Mouse (Mus musculus) C2C12 (cell line): ENCODE results near the gene Hsd11b2. TPM values are rescaled to one million over a fixed set of nuclear protein-coding genes. Genes with fewer than 3 reads are reported as not detected.

Source experiments
- H3K27me3 ChIP-seq: one replicate; pipeline ENCODE4 v1.6.1; 2011; ENCODE audit not compliant: control insufficient read depth, insufficient read depth, insufficient read length
- H3K36me3 ChIP-seq: one replicate; pipeline ENCODE4 v1.6.1; 2011; ENCODE audit not compliant: control insufficient read depth, insufficient read depth
- H3K4me3 ChIP-seq: one replicate; pipeline ENCODE4 v1.5.1; 2011; ENCODE audit warnings: mild to moderate bottlenecking, control low read depth; ENCODE audit not compliant: poor library complexity, insufficient read depth, severe bottlenecking
- H3K79me2 ChIP-seq: one replicate; pipeline ENCODE4 v1.6.1; 2011; ENCODE audit not compliant: control insufficient read depth, insufficient read depth
- H3K79me3 ChIP-seq: one replicate; pipeline ENCODE4 v1.6.1; 2011; ENCODE audit warnings: low read depth, control low read depth
- H3ac ChIP-seq: one replicate; pipeline ENCODE3; 2011; ENCODE audit warnings: low read depth; ENCODE audit not compliant: control insufficient read depth, insufficient read length
- CEBPB ChIP-seq: IDR thresholded peaks from one replicate; pipeline ENCODE4 v1.6.1; 2011; ENCODE audit warnings: low read depth, mild to moderate bottlenecking, control low read depth, moderate library complexity
- CTCF ChIP-seq: IDR thresholded peaks from one replicate; pipeline ENCODE4 v1.5.1; 2011; ENCODE audit not compliant: control insufficient read depth, insufficient read depth, insufficient read length
- FOSL1 ChIP-seq: IDR thresholded peaks from one replicate; pipeline ENCODE4 v1.8.0; 2011; ENCODE audit warnings: mild to moderate bottlenecking, low read length; ENCODE audit not compliant: poor library complexity, insufficient read depth, severe bottlenecking
- MAX ChIP-seq: IDR thresholded peaks from one replicate; pipeline ENCODE4 v1.6.1; 2011; ENCODE audit warnings: mild to moderate bottlenecking, control low read depth
- MYOD1 ChIP-seq: IDR thresholded peaks from one replicate; pipeline ENCODE4 v1.6.1; 2011; ENCODE audit warnings: low read depth; ENCODE audit not compliant: control insufficient read depth, insufficient read length
- MYOG ChIP-seq: IDR thresholded peaks from one replicate; pipeline ENCODE4 v1.6.1; 2011; ENCODE audit not compliant: control insufficient read depth, insufficient read length; ENCODE audit errors: extremely low read depth
- USF1 ChIP-seq: IDR thresholded peaks from one replicate; pipeline ENCODE4 v1.6.1; 2011; ENCODE audit warnings: low read depth, mild to moderate bottlenecking, control low read depth, moderate library complexity
- polyA plus RNA-seq: library from polyadenylated mRNA; unstranded; fragments of >200 nt; fragmentation: generic; extraction: Trizol; gene quantifications from one replicate; pipeline ENCODE4 v1.2.1, GENCODE M21; 2012; ENCODE audit warnings: missing spikeins

Gene Hsd11b2
- polyA plus RNA-seq, 1 experiment = 0.11 TPM

GRCm38 (mm10) chr8:105544544-105545205 lies 26.1 kb downstream of the Hsd11b2 start:
- H3K27me3 ChIP-seq = no peaks in the 10 kb centered on the region
- H3K4me3 ChIP-seq = no peak overlapping the region
- no peak for TF ChIP-seq MAX
- H3ac ChIP-seq = no peak overlapping the region
- H3K79me3 ChIP-seq = no peaks in the 10 kb centered on the region
- no peaks in the 10 kb centered on the region for H3K79me2 ChIP-seq
- no peaks in the 10 kb centered on the region for H3K36me3 ChIP-seq

GRCm38 (mm10) chr8:105545249-105545648 lies 26.7 kb downstream of the Hsd11b2 start:
- Histone ChIP-seq H3K79me3 (no peaks in the 10 kb centered on the region), H3K27me3 (no peaks in the 10 kb centered on the region), H3K79me2 (no peaks in the 10 kb centered on the region), H3K36me3 (no peaks in the 10 kb centered on the region), H3ac (no peak overlapping the region), H3K4me3 (no peak overlapping the region)
- TF ChIP-seq CTCF (no peak), MAX (no peak), MYOG (no peak), CEBPB (no peak), FOSL1 (no peak), USF1 (no peak), MYOD1 (no peak)

- no peaks in the 10 kb centered on the region for H3K79me2 ChIP-seq
- TF ChIP-seq CTCF = no peak
- no peak for TF ChIP-seq MYOG
- TF ChIP-seq CEBPB = no peak
- no peak for TF ChIP-seq FOSL1
- TF ChIP-seq MYOD1 = no peak
- no peak for TF ChIP-seq MAX
- no peak for TF ChIP-seq USF1
- H3K27me3 ChIP-seq = no peaks in the 10 kb centered on the region
- H3K36me3 ChIP-seq = no peaks in the 10 kb centered on the region
- no peaks in the 10 kb centered on the region for H3K79me3 ChIP-seq
- H3ac ChIP-seq = no peak overlapping the region
- H3K4me3 ChIP-seq = no peak overlapping the region
These were observed 28.1 kb downstream of the Hsd11b2 start for GRCm38 (mm10) chr8:105546384-105547350.

- TF ChIP-seq MYOD1 (no peak), CTCF (no peak), USF1 (no peak), MYOG (no peak)
- Histone ChIP-seq H3K4me3 (no peak overlapping the region), H3ac (no peak overlapping the region), H3K36me3 (no peaks in the 10 kb centered on the region), H3K27me3 (no peaks in the 10 kb centered on the region), H3K79me3 (no peaks in the 10 kb centered on the region), H3K79me2 (no peaks in the 10 kb centered on the region)
These were observed 31.0 kb downstream of the Hsd11b2 start for GRCm38 (mm10) chr8:105549506-105549905.

- no peaks in the 10 kb centered on the region for H3K79me3 ChIP-seq
- H3K79me2 ChIP-seq = no peaks in the 10 kb centered on the region
- H3ac ChIP-seq = no peak overlapping the region
- no peak for TF ChIP-seq CEBPB
- TF ChIP-seq CTCF = no peak
- TF ChIP-seq USF1 = no peak
- TF ChIP-seq FOSL1 = no peak
- TF ChIP-seq MYOD1 = no peak
- TF ChIP-seq MYOG = no peak
- TF ChIP-seq MAX = no peak
- no peaks in the 10 kb centered on the region for H3K27me3 ChIP-seq
- no peaks in the 10 kb centered on the region for H3K36me3 ChIP-seq
- no peak overlapping the region for H3K4me3 ChIP-seq
These were observed 31.5 kb downstream of the Hsd11b2 start for GRCm38 (mm10) chr8:105550083-105550482.

GRCm38 (mm10) chr8:105552032-105552431 lies 33.5 kb downstream of the Hsd11b2 start:
- Histone ChIP-seq H3K79me2 (no peaks in the 10 kb centered on the region), H3K4me3 (no peak overlapping the region), H3ac (no peak overlapping the region), H3K79me3 (no peaks in the 10 kb centered on the region), H3K27me3 (no peaks in the 10 kb centered on the region), H3K36me3 (no peaks in the 10 kb centered on the region)
- TF ChIP-seq CTCF = no peak
- no peak for TF ChIP-seq MAX
- no peak for TF ChIP-seq MYOD1
- TF ChIP-seq CEBPB = no peak
- no peak for TF ChIP-seq FOSL1
- no peak for TF ChIP-seq USF1
- no peak for TF ChIP-seq MYOG
